Mouse (Mus musculus): ENCODE measurements at regions not wholly inside any gene's neighbourhood (a gene's known extent, or its start where the extent isn't known, plus 50 kb on each side); places are given as distances from the start of the nearest gene placed in this dataset.
A peak's percentile ranks its signal among the peaks of the same experiment; 100 is the strongest.

GRCm38 (mm10) chr4:98200701-98201100, 182.4 kb downstream of the Tm2d1 start:
- no peak for DNase-seq (ENCODE audit: low read depth)

- no peak for DNase-seq (ENCODE audit: low read depth)
Observed at GRCm38 (mm10) chr4:98190318-98190717, 192.8 kb downstream of the Tm2d1 start.

GRCm38 (mm10) chr4:98189894-98190293, 193.2 kb downstream of the Tm2d1 start:
- DNase-seq (ENCODE audit: low read depth), result peak; percentile 66

- DNase-seq (ENCODE audit: low read depth), result peak; percentile 89
Observed at GRCm38 (mm10) chr4:98188944-98189343, 194.2 kb downstream of the Tm2d1 start.

GRCm38 (mm10) chr4:98187038-98187437, 196.1 kb downstream of the Tm2d1 start:
- no peak for DNase-seq (ENCODE audit: low read depth)

- DNase-seq (ENCODE audit: low read depth), result no peak
Observed at GRCm38 (mm10) chr4:98182053-98182355, 201.1 kb downstream of the Tm2d1 start.

GRCm38 (mm10) chr4:98181185-98182052, 201.7 kb downstream of the Tm2d1 start:
- no peak for DNase-seq (ENCODE audit: low read depth)

GRCm38 (mm10) chr4:98180336-98180735, 202.8 kb downstream of the Tm2d1 start:
- DNase-seq (ENCODE audit: low read depth), result no peak
